Mouse (Mus musculus) olfactory bulb, adult 2 months (tissue): ENCODE measurements around the gene Cdk4.

Source experiments
- CTCF ChIP-seq: fragments of 200-500 bp; IDR thresholded peaks from 2 replicates; pipeline ENCODE4 v1.5.1; 2012; ENCODE audit warnings: low read depth, mild to moderate bottlenecking, low read length, moderate library complexity; ENCODE audit not compliant: insufficient read depth
- POLR2A ChIP-seq: fragments of 200-500 bp; IDR thresholded peaks from 2 replicates; pipeline ENCODE4 v1.6.1; 2012; ENCODE audit warnings: mild to moderate bottlenecking, low read depth, low read length, moderate library complexity; ENCODE audit not compliant: insufficient read depth

GRCm38 (mm10) chr10:127036273-127036672 lies 27.1 kb upstream of the Cdk4 start:
- TF ChIP-seq CTCF = no peak
- TF ChIP-seq POLR2A = no peak
